Mouse (Mus musculus): ENCODE data around the gene Numa1. TPM values are rescaled to one million over a fixed set of nuclear protein-coding genes. Genes with fewer than 3 reads are reported as not detected.
"Not testable (repeated sequence)": the region's sequence is repeated elsewhere in the genome, so short reads cannot be mapped to it uniquely, and the experiment has no call there.

Numa1 gene
- polyA plus RNA-seq, 1 experiment = 63.1 TPM

GRCm38 (mm10) chr7:102034904-102035303 is 101.0 kb downstream of the Numa1 start:
- Histone ChIP-seq H3K4me3 (ENCODE audit: low read depth, low read length) (no peak overlapping the region), H3K36me3 (ENCODE audit: control insufficient read depth, insufficient read depth, low read length) (peaks cover 54% of the 10 kb centered on the region), H3K27me3 (ENCODE audit: control insufficient read depth, insufficient read depth, low read length) (no peaks in the 10 kb centered on the region), H3K4me1 (ENCODE audit: control insufficient read depth, insufficient read depth, insufficient read length, low read length) (no peaks in the 10 kb centered on the region), H3K27ac (ENCODE audit: insufficient read depth, low read depth, low read length) (no peak overlapping the region)
- TF ChIP-seq POLR2A (IDR thresholded peaks at IDR 0.05; ENCODE audit: low read depth, low read length) = no peak
- TF ChIP-seq CTCF (IDR thresholded peaks at IDR 0.05; ENCODE audit: extremely low read depth, insufficient read length, insufficient replicate concordance, low read depth, low read length) = no peak
- WGBS = 92% methylated on average over 1 of the region's 1 CpGs

- Histone ChIP-seq H3K4me1 (ENCODE audit: control insufficient read depth, insufficient read depth, insufficient read length, low read length) (no peaks in the 10 kb centered on the region), H3K36me3 (ENCODE audit: control insufficient read depth, insufficient read depth, low read length) (peaks cover 52% of the 10 kb centered on the region), H3K4me3 (ENCODE audit: low read depth, low read length) (no peak overlapping the region), H3K27ac (ENCODE audit: insufficient read depth, low read depth, low read length) (no peak overlapping the region), H3K27me3 (ENCODE audit: control insufficient read depth, insufficient read depth, low read length) (no peaks in the 10 kb centered on the region)
- TF ChIP-seq CTCF (IDR thresholded peaks at IDR 0.05; ENCODE audit: extremely low read depth, insufficient read length, insufficient replicate concordance, low read depth, low read length) = no peak
- no peak for TF ChIP-seq POLR2A (IDR thresholded peaks at IDR 0.05; ENCODE audit: low read depth, low read length)
- 74% methylated on average over 2 of the region's 2 CpGs for WGBS
Measured at GRCm38 (mm10) chr7:102035534-102035933, 101.6 kb downstream of the Numa1 start.

- no peaks in the 10 kb centered on the region for H3K4me1 ChIP-seq (ENCODE audit: control insufficient read depth, insufficient read depth, insufficient read length, low read length)
- H3K27me3 ChIP-seq (ENCODE audit: control insufficient read depth, insufficient read depth, low read length) = no peaks in the 10 kb centered on the region
- no peak for TF ChIP-seq POLR2A (IDR thresholded peaks at IDR 0.05; ENCODE audit: low read depth, low read length)
- no peak for TF ChIP-seq CTCF (IDR thresholded peaks at IDR 0.05; ENCODE audit: extremely low read depth, insufficient read length, insufficient replicate concordance, low read depth, low read length)
- H3K27ac ChIP-seq (ENCODE audit: insufficient read depth, low read depth, low read length) = no peak overlapping the region
- WGBS = 96% methylated on average over 3 of the region's 3 CpGs
- H3K36me3 ChIP-seq (ENCODE audit: control insufficient read depth, insufficient read depth, low read length) = peaks cover 56% of the 10 kb centered on the region
- no peak overlapping the region for H3K4me3 ChIP-seq (ENCODE audit: low read depth, low read length)
Measured at GRCm38 (mm10) chr7:102037318-102037717, 103.4 kb downstream of the Numa1 start.

- Histone ChIP-seq H3K27me3 (ENCODE audit: control insufficient read depth, insufficient read depth, low read length) (no peaks in the 10 kb centered on the region), H3K4me3 (ENCODE audit: low read depth, low read length) (no peak overlapping the region), H3K27ac (ENCODE audit: insufficient read depth, low read depth, low read length) (no peak overlapping the region), H3K4me1 (ENCODE audit: control insufficient read depth, insufficient read depth, insufficient read length, low read length) (no peaks in the 10 kb centered on the region), H3K36me3 (ENCODE audit: control insufficient read depth, insufficient read depth, low read length) (peaks cover 26% of the 10 kb centered on the region)
- WGBS = 36% methylated on average over 2 of the region's 2 CpGs
- TF ChIP-seq CTCF (IDR thresholded peaks at IDR 0.05; ENCODE audit: extremely low read depth, insufficient read length, insufficient replicate concordance, low read depth, low read length) (no peak), POLR2A (IDR thresholded peaks at IDR 0.05; ENCODE audit: low read depth, low read length) (no peak)
Measured at GRCm38 (mm10) chr7:102042314-102042713, 108.4 kb downstream of the Numa1 start.

GRCm38 (mm10) chr7:102048524-102048923 is 114.6 kb downstream of the Numa1 start:
- H3K4me1 ChIP-seq (ENCODE audit: control insufficient read depth, insufficient read depth, insufficient read length, low read length); H3K4me3 ChIP-seq (ENCODE audit: low read depth, low read length); H3K36me3 ChIP-seq (ENCODE audit: control insufficient read depth, insufficient read depth, low read length); H3K27me3 ChIP-seq (ENCODE audit: control insufficient read depth, insufficient read depth, low read length); H3K27ac ChIP-seq (ENCODE audit: insufficient read depth, low read depth, low read length): not testable (repeated sequence)

GRCm38 (mm10) chr7:102061353-102061752 is 127.4 kb downstream of the Numa1 start:
- Histone ChIP-seq H3K36me3 (ENCODE audit: control insufficient read depth, insufficient read depth, low read length) (peaks cover 8% of the 10 kb centered on the region), H3K27ac (ENCODE audit: insufficient read depth, low read depth, low read length) (no peak overlapping the region), H3K27me3 (ENCODE audit: control insufficient read depth, insufficient read depth, low read length) (no peaks in the 10 kb centered on the region), H3K4me3 (ENCODE audit: low read depth, low read length) (no peak overlapping the region), H3K4me1 (ENCODE audit: control insufficient read depth, insufficient read depth, insufficient read length, low read length) (peaks cover 10% of the 10 kb centered on the region; the same call in 1 of the 2 replicates)
- TF ChIP-seq CTCF (IDR thresholded peaks at IDR 0.05; ENCODE audit: extremely low read depth, insufficient read length, insufficient replicate concordance, low read depth, low read length) = no peak
- TF ChIP-seq POLR2A (IDR thresholded peaks at IDR 0.05; ENCODE audit: low read depth, low read length) = no peak
- WGBS = 63% methylated on average over 3 of the region's 3 CpGs

GRCm38 (mm10) chr7:102062203-102062602 is 128.3 kb downstream of the Numa1 start:
- H3K4me1 ChIP-seq (ENCODE audit: control insufficient read depth, insufficient read depth, insufficient read length, low read length) = peaks cover 10% of the 10 kb centered on the region; the same call in 1 of the 2 replicates
- H3K27me3 ChIP-seq (ENCODE audit: control insufficient read depth, insufficient read depth, low read length) = no peaks in the 10 kb centered on the region
- peaks cover 5% of the 10 kb centered on the region for H3K36me3 ChIP-seq (ENCODE audit: control insufficient read depth, insufficient read depth, low read length)
- TF ChIP-seq POLR2A (IDR thresholded peaks at IDR 0.05; ENCODE audit: low read depth, low read length) (no peak), CTCF (IDR thresholded peaks at IDR 0.05; ENCODE audit: extremely low read depth, insufficient read length, insufficient replicate concordance, low read depth, low read length) (no peak)
- peak overlapping the region; percentile 25; the same call in 1 of the 2 replicates for H3K27ac ChIP-seq (ENCODE audit: insufficient read depth, low read depth, low read length)
- H3K4me3 ChIP-seq (ENCODE audit: low read depth, low read length) = no peak overlapping the region
- 29% methylated on average over 1 of the region's 1 CpGs for WGBS

- Histone ChIP-seq H3K27ac (ENCODE audit: insufficient read depth, low read depth, low read length) (peak overlapping the region; percentile 48), H3K27me3 (ENCODE audit: control insufficient read depth, insufficient read depth, low read length) (no peaks in the 10 kb centered on the region), H3K36me3 (ENCODE audit: control insufficient read depth, insufficient read depth, low read length) (peaks cover 3% of the 10 kb centered on the region; the same call in 1 of the 2 replicates), H3K4me3 (ENCODE audit: low read depth, low read length) (no peak overlapping the region), H3K4me1 (ENCODE audit: control insufficient read depth, insufficient read depth, insufficient read length, low read length) (peaks cover 10% of the 10 kb centered on the region; the same call in 1 of the 2 replicates)
- WGBS = 27% methylated on average over 9 of the region's 9 CpGs
- TF ChIP-seq CTCF (IDR thresholded peaks at IDR 0.05; ENCODE audit: extremely low read depth, insufficient read length, insufficient replicate concordance, low read depth, low read length) (no peak), POLR2A (IDR thresholded peaks at IDR 0.05; ENCODE audit: low read depth, low read length) (no peak)
Measured at GRCm38 (mm10) chr7:102063891-102064290, 130.0 kb downstream of the Numa1 start.

Other genes starting within 250 kb of the Numa1 start
- 0.52 and 0.61 TPM in 2 replicates for gene Phox2a, start 115.8 kb upstream of the Numa1 start, polyA plus RNA-seq (2012; rRNA removed)
- gene Inppl1, start 95.9 kb upstream of the Numa1 start, polyA plus RNA-seq (2012; rRNA removed) = 53.0 and 108 TPM in 2 replicates
- gene Folr2, start 76.9 kb upstream of the Numa1 start, polyA plus RNA-seq (2012; rRNA removed) = 0.52 and 7.5 TPM in 2 replicates
- 13.2 and 22.6 TPM in 2 replicates for gene Anapc15, start 70.4 kb upstream of the Numa1 start, polyA plus RNA-seq (2012; rRNA removed)
- 0.84 and 0.85 TPM in 2 replicates for gene Folr1, start 63.3 kb upstream of the Numa1 start, polyA plus RNA-seq (2012; rRNA removed)
- gene Lamtor1, start 28.2 kb upstream of the Numa1 start, polyA plus RNA-seq (2012; rRNA removed) = 117 and 177 TPM in 2 replicates
- 0.03 TPM in 1 of 2 replicates, not detected in the other for gene Tomt, start 27.8 kb upstream of the Numa1 start, polyA plus RNA-seq (2012; rRNA removed)
- gene Lrrc51, start 216 bp upstream of the Numa1 start, polyA plus RNA-seq (2012; rRNA removed) = 2.8 and 3.4 TPM in 2 replicates
- gene Il18bp, start 84.6 kb downstream of the Numa1 start, polyA plus RNA-seq (2012; rRNA removed) = 6.2 and 11.2 TPM in 2 replicates
- gene Rnf121, start 131.4 kb downstream of the Numa1 start, polyA plus RNA-seq (2012; rRNA removed) = 16.1 and 26.0 TPM in 2 replicates
- gene Xndc1, start 131.4 kb downstream of the Numa1 start, polyA plus RNA-seq (2012; rRNA removed) = 4.5 and 8.3 TPM in 2 replicates
- 0.88 and 1.6 TPM in 2 replicates for gene Xntrpc, start 131.6 kb downstream of the Numa1 start, polyA plus RNA-seq (2012; rRNA removed)
- 0.28 and 0.89 TPM in 2 replicates for gene Trpc2, start 149.0 kb downstream of the Numa1 start, polyA plus RNA-seq (2012; rRNA removed)
- gene Art1, start 167.6 kb downstream of the Numa1 start, polyA plus RNA-seq (2012; rRNA removed) = not detected in 2 replicates
- gene Art5, start 175.4 kb downstream of the Numa1 start, polyA plus RNA-seq (2012; rRNA removed) = 0.17 and 0.28 TPM in 2 replicates
- gene Chrna10, start 182.7 kb downstream of the Numa1 start, polyA plus RNA-seq (2012; rRNA removed) = 0.18 and 0.23 TPM in 2 replicates